Mouse (Mus musculus): ENCODE measurements around the gene Olfr619. TPM values are rescaled to one million over a fixed set of nuclear protein-coding genes. Genes with fewer than 3 reads are reported as not detected.

Gene Olfr619
- polyA plus RNA-seq (2014; fragmentation: Nextera tagmentation; extraction: Ambion mirVana): not detected in 2 replicates

DNA sequence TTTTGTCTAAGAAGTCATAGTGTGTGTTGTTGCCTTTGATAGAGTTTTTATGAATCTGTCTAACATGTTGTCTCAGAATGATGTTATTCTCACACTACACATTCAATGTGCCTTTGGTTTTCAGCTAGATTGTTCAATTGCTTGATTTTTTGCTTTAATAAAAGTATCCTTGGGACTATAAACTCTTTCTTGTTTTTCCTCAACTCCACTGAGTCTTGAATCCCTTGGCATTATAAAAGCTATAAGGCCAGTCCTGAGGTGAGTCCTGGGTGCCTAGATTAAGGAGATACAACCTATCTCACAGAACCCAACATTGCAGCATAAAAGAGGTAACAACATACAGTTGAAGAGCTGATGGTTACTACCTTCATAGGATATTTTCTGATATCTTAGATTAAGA, at the start of gene Olfr619:
Gene Olfr619 (plus strand): TSS at position 301 of the 400 bp plus-strand sequence.
- H3K9me3 ChIP-seq (replicated peaks; ENCODE audit: control insufficient read depth, low read length): no peaks in the 10 kb centered on the region
- no peak within 1 kb of the TSS for H3K9ac ChIP-seq (ENCODE audit: low read depth, low read length)
- H3K36me3 ChIP-seq (ENCODE audit: control insufficient read depth, insufficient read depth, low read length): no peaks in the 10 kb centered on the region
- H3K4me2 ChIP-seq: no peak within 1 kb of the TSS
- H3K4me3 ChIP-seq (ENCODE audit: low read depth, low read length): no peak within 1 kb of the TSS
- H3K27me3 ChIP-seq (ENCODE audit: control insufficient read depth, insufficient read depth, low read length): no peaks in the 10 kb centered on the region
- no peak for ATAC-seq (replicated peaks; ENCODE audit: insufficient number of reproducible peaks, low FRiP score, low TSS enrichment)
- H3K4me1 ChIP-seq (ENCODE audit: control insufficient read depth, insufficient read depth, low read length): no peaks in the 10 kb centered on the region
- no peak within 1 kb of the TSS for H3K27ac ChIP-seq (ENCODE audit: low read depth, low read length)

DNA sequence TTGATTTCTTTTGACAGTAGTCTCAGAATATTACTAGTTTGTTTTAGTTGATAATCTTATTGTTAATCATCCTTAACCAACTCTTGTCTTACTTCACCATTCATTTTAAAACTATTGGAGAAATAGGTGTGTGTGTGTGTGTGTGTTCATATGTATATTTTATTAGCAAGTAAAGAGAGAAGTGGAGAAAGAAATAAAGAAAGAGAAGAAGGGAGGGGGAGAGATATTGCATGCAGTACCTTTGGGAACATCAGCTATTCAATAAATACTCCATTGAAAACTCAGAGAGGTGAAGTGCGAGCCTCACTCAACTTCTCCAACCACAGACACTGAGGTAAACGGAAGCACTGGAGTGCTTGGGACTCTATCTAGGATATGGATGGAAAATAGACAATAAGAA, 44.6 kb upstream of the Olfr619 start, which contains the start of gene Olfr615:
Gene Olfr615 (plus strand): TSS at position 301 of the 400 bp plus-strand sequence.
- Histone ChIP-seq H3K36me3 (ENCODE audit: control insufficient read depth, insufficient read depth, low read length) (no peaks in the 10 kb centered on the region), H3K27me3 (ENCODE audit: control insufficient read depth, insufficient read depth, low read length) (no peaks in the 10 kb centered on the region), H3K9ac (ENCODE audit: low read depth, low read length) (no peak within 1 kb of the TSS), H3K9me3 (replicated peaks; ENCODE audit: control insufficient read depth, low read length) (no peaks in the 10 kb centered on the region), H3K4me3 (ENCODE audit: low read depth, low read length) (no peak within 1 kb of the TSS), H3K4me1 (ENCODE audit: control insufficient read depth, insufficient read depth, low read length) (no peaks in the 10 kb centered on the region), H3K27ac (ENCODE audit: low read depth, low read length) (no peak within 1 kb of the TSS), H3K4me2 (no peak within 1 kb of the TSS)
- no peak for ATAC-seq (replicated peaks; ENCODE audit: insufficient number of reproducible peaks, low FRiP score, low TSS enrichment)
- WGBS (ENCODE audit: insufficient replicate concordance): 69% methylated on average over 2 of the region's 2 CpGs

DNA sequence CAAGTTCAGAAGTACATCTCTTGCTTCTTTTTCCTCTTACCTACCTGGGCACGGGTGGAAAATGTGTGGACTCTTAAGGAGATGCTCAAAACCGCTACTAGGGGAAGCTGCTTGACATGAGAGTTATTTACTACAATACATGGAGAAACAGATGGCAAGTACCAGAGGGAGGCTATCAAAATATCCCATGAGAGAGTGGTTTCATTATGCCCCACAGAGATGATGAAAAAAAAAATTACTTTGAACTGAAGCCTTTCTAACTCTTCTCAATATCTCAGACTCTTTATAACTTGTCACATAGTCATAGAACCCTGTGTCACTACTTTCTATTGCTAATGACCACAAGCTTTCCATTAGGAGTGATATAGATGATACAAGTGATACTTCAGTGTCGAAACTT, 31.3 kb upstream of the Olfr619 start, which contains the start of gene Olfr616:
Gene Olfr616 (minus strand): TSS at position 101 of the 400 bp plus-strand sequence.
- H3K27me3 ChIP-seq (ENCODE audit: control insufficient read depth, insufficient read depth, low read length): no peaks in the 10 kb centered on the region
- H3K9me3 ChIP-seq (replicated peaks; ENCODE audit: control insufficient read depth, low read length): no peaks in the 10 kb centered on the region
- no peak within 1 kb of the TSS for H3K4me2 ChIP-seq
- H3K4me3 ChIP-seq (ENCODE audit: low read depth, low read length): no peak within 1 kb of the TSS
- no peak for ATAC-seq (replicated peaks; ENCODE audit: insufficient number of reproducible peaks, low FRiP score, low TSS enrichment)
- H3K4me1 ChIP-seq (ENCODE audit: control insufficient read depth, insufficient read depth, low read length): 0 out of 2 replicates have a peak, but pooled peaks cover 2% of the 10 kb centered on the region
- H3K9ac ChIP-seq (ENCODE audit: low read depth, low read length): no peak within 1 kb of the TSS
- no peak within 1 kb of the TSS for H3K27ac ChIP-seq (ENCODE audit: low read depth, low read length)
- 73% methylated on average over 3 of the region's 3 CpGs for WGBS (ENCODE audit: insufficient replicate concordance)
- H3K36me3 ChIP-seq (ENCODE audit: control insufficient read depth, insufficient read depth, low read length): no peaks in the 10 kb centered on the region

DNA sequence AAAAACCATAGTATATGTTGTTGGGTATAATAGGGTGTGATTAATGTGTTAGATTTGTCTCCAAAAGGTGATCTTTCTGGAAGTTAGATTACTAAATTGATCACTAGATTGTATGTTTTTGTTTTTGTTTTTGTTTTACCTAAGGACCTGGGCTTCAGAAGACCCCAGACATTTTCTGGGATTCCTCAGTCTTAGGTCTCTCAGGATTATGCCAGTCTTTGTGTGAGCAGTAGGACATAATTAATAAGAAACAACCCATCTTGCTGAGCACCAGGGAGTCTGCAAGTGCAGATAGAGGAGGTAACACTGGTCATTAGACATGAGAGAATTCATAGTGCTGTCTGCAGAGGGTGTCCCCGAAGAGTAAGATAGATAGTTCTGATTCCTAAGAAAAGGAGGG, 27.6 kb upstream of the Olfr619 start, which contains the start of gene Olfr617:
Gene Olfr617 (plus strand): TSS at position 301 of the 400 bp plus-strand sequence.
- no peaks in the 10 kb centered on the region for H3K9me3 ChIP-seq (replicated peaks; ENCODE audit: control insufficient read depth, low read length)
- no peaks in the 10 kb centered on the region for H3K27me3 ChIP-seq (ENCODE audit: control insufficient read depth, insufficient read depth, low read length)
- no peak within 1 kb of the TSS for H3K9ac ChIP-seq (ENCODE audit: low read depth, low read length)
- 68% methylated on average over 1 of the region's 1 CpGs for WGBS (ENCODE audit: insufficient replicate concordance)
- no peak for ATAC-seq (replicated peaks; ENCODE audit: insufficient number of reproducible peaks, low FRiP score, low TSS enrichment)
- H3K27ac ChIP-seq (ENCODE audit: low read depth, low read length): no peak within 1 kb of the TSS
- no peak within 1 kb of the TSS for H3K4me2 ChIP-seq
- 0 out of 2 replicates have a peak, but pooled peaks cover 2% of the 10 kb centered on the region for H3K4me1 ChIP-seq (ENCODE audit: control insufficient read depth, insufficient read depth, low read length)
- no peak within 1 kb of the TSS for H3K4me3 ChIP-seq (ENCODE audit: low read depth, low read length)
- no peaks in the 10 kb centered on the region for H3K36me3 ChIP-seq (ENCODE audit: control insufficient read depth, insufficient read depth, low read length)

DNA sequence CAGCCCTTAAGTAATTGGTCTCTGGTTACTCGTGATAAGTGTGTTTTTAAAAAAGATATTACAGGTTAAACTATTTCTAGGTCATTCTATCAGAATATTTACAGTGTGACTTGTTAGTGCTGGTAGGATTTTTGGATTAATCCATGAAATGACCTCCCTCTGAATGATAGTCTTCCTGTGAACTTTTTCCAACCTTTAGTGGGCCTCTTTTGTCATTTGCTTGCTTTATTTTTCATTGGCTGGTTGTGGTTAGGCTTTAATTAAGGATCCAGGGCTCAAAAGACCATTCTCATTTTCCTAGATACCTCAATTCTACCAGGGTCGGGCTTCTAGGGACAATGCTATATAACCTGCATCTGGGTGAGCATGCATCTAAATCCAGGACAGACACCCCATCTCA, 10.6 kb upstream of the Olfr619 start, which contains the start of gene Olfr618:
Gene Olfr618 (plus strand): TSS at position 301 of the 400 bp plus-strand sequence.
- 58% methylated on average over 2 of the region's 2 CpGs for WGBS (ENCODE audit: insufficient replicate concordance)
- H3K27ac ChIP-seq (ENCODE audit: low read depth, low read length): no peak within 1 kb of the TSS
- no peak for ATAC-seq (replicated peaks; ENCODE audit: insufficient number of reproducible peaks, low FRiP score, low TSS enrichment)
- H3K36me3 ChIP-seq (ENCODE audit: control insufficient read depth, insufficient read depth, low read length): no peaks in the 10 kb centered on the region
- no peak within 1 kb of the TSS for H3K4me3 ChIP-seq (ENCODE audit: low read depth, low read length)
- no peak within 1 kb of the TSS for H3K9ac ChIP-seq (ENCODE audit: low read depth, low read length)
- no peaks in the 10 kb centered on the region for H3K4me1 ChIP-seq (ENCODE audit: control insufficient read depth, insufficient read depth, low read length)
- H3K27me3 ChIP-seq (ENCODE audit: control insufficient read depth, insufficient read depth, low read length): no peaks in the 10 kb centered on the region
- no peaks in the 10 kb centered on the region for H3K9me3 ChIP-seq (replicated peaks; ENCODE audit: control insufficient read depth, low read length)
- H3K4me2 ChIP-seq: no peak within 1 kb of the TSS

DNA sequence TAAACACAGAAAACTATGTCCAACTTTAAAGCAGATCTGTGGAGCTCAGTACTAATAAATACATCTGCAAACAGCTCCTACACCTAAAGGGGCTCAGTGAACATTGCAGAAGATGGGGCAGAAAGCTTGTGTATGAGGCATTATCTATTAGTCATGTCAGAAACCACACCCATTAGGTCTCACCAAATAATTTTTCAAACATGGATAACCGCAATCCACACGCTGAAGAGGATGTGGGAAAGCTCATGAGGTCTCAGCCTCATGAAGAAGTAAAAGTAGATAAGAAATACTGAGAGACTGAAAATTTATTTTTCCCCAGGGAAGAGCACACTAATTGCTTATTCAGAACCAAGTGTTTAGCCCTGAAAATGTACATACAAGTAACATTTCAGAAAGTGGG, 7.0 kb downstream of the Olfr619 start:
- no peak overlapping the region for H3K4me2 ChIP-seq

DNA sequence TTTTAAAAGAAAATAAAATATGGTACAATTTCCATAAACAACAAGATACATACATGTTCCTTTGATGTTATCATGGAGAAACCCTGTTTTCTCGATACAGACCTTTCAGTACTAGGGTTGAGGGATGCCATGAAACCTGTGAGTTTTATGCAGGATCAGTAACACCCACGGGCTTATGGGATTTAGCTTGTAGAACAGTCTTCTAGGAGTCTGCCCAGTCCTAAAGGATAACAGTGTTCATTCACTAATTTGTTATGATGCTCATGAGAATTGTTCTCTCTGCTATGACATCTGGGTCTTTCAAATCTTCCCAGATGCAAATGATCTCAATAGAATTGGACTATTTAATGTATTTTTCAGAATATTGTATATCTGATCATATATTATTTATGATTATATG, 12.1 kb downstream of the Olfr619 start, which contains the start of gene Olfr620:
Gene Olfr620 (minus strand): TSS at position 101 of the 400 bp plus-strand sequence.
- H3K27me3 ChIP-seq (ENCODE audit: control insufficient read depth, insufficient read depth, low read length): no peaks in the 10 kb centered on the region
- no peak for ATAC-seq (replicated peaks; ENCODE audit: insufficient number of reproducible peaks, low FRiP score, low TSS enrichment)
- WGBS (ENCODE audit: insufficient replicate concordance): 66% methylated on average over 2 of the region's 2 CpGs
- H3K9me3 ChIP-seq (replicated peaks; ENCODE audit: control insufficient read depth, low read length): no peaks in the 10 kb centered on the region
- H3K27ac ChIP-seq (ENCODE audit: low read depth, low read length): no peak within 1 kb of the TSS
- no peak within 1 kb of the TSS for H3K4me3 ChIP-seq (ENCODE audit: low read depth, low read length)
- no peaks in the 10 kb centered on the region for H3K36me3 ChIP-seq (ENCODE audit: control insufficient read depth, insufficient read depth, low read length)
- H3K4me2 ChIP-seq: no peak within 1 kb of the TSS
- no peak within 1 kb of the TSS for H3K9ac ChIP-seq (ENCODE audit: low read depth, low read length)
- H3K4me1 ChIP-seq (ENCODE audit: control insufficient read depth, insufficient read depth, low read length): no peaks in the 10 kb centered on the region

More for the DNA sequence above, 7.0 kb downstream of the Olfr619 start:
- no peaks in the 10 kb centered on the region for H3K4me1 ChIP-seq (ENCODE audit: control insufficient read depth, insufficient read depth, low read length)
- 69% methylated on average over 2 of the region's 2 CpGs for WGBS (ENCODE audit: insufficient replicate concordance)
- no peaks in the 10 kb centered on the region for H3K9me3 ChIP-seq (replicated peaks; ENCODE audit: control insufficient read depth, low read length)
- no peak for ATAC-seq (replicated peaks; ENCODE audit: insufficient number of reproducible peaks, low FRiP score, low TSS enrichment)
- no peak overlapping the region for H3K9ac ChIP-seq (ENCODE audit: low read depth, low read length)
- no peaks in the 10 kb centered on the region for H3K36me3 ChIP-seq (ENCODE audit: control insufficient read depth, insufficient read depth, low read length)
- no peaks in the 10 kb centered on the region for H3K27me3 ChIP-seq (ENCODE audit: control insufficient read depth, insufficient read depth, low read length)
- no peak overlapping the region for H3K4me3 ChIP-seq (ENCODE audit: low read depth, low read length)
- H3K27ac ChIP-seq (ENCODE audit: low read depth, low read length): no peak overlapping the region

DNA sequence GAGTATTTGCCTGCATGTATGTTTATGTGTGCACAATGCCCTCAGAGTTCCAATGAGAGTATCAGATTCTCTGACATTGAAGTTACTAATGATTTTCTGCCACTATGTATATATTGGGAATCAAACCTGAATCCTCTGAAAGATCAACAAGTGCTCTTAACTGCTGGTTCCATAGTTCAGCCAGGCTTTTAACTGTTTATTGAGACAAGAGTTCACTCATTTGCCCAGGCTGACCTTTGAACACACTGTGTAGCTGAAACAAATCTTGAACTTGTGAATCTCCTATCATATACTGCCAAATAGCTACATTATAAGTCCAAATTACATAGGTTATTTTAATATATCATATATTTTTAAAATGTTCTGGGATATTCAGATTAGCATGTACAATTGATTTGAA, 36.4 kb downstream of the Olfr619 start:
- Histone ChIP-seq H3K9me3 (replicated peaks; ENCODE audit: control insufficient read depth, low read length) (no peaks in the 10 kb centered on the region), H3K4me1 (ENCODE audit: control insufficient read depth, insufficient read depth, low read length) (no peaks in the 10 kb centered on the region), H3K27me3 (ENCODE audit: control insufficient read depth, insufficient read depth, low read length) (no peaks in the 10 kb centered on the region), H3K36me3 (ENCODE audit: control insufficient read depth, insufficient read depth, low read length) (no peaks in the 10 kb centered on the region), H3K9ac (ENCODE audit: low read depth, low read length) (no peak overlapping the region), H3K27ac (ENCODE audit: low read depth, low read length) (no peak overlapping the region), H3K4me3 (ENCODE audit: low read depth, low read length) (no peak overlapping the region), H3K4me2 (no peak overlapping the region)
- ATAC-seq (replicated peaks; ENCODE audit: insufficient number of reproducible peaks, low FRiP score, low TSS enrichment): no peak

DNA sequence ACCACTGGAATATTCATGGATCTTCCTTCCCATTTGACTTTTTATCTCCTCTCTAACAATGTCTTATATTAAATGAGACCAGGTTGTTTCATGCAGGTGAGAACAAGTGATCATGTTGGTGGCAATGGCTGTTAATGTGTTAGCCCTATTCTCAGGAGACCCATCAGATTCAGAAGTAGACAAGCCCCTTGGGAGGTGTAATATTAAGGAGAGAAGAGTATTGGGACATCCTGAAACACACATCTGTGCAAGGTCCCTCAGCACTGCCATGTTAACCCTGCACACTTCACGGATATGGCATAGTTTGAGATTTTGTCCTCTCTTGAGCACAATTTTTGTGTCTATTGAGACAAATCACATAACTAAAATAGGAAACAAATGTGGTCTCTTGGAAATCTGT, 42.2 kb downstream of the Olfr619 start, which contains the start of gene Olfr622:
Gene Olfr622 (minus strand): TSS at position 101 of the 400 bp plus-strand sequence.
- ATAC-seq (replicated peaks; ENCODE audit: insufficient number of reproducible peaks, low FRiP score, low TSS enrichment): no peak
- WGBS (ENCODE audit: insufficient replicate concordance): 78% methylated on average over 1 of the region's 1 CpGs
- Histone ChIP-seq H3K9ac (ENCODE audit: low read depth, low read length) (no peak within 1 kb of the TSS), H3K27ac (ENCODE audit: low read depth, low read length) (no peak within 1 kb of the TSS), H3K36me3 (ENCODE audit: control insufficient read depth, insufficient read depth, low read length) (no peaks in the 10 kb centered on the region), H3K9me3 (replicated peaks; ENCODE audit: control insufficient read depth, low read length) (no peaks in the 10 kb centered on the region), H3K4me2 (no peak within 1 kb of the TSS), H3K4me1 (ENCODE audit: control insufficient read depth, insufficient read depth, low read length) (no peaks in the 10 kb centered on the region), H3K27me3 (ENCODE audit: control insufficient read depth, insufficient read depth, low read length) (no peaks in the 10 kb centered on the region), H3K4me3 (ENCODE audit: low read depth, low read length) (no peak within 1 kb of the TSS)

All from heart, embryonic 11.5 days (tissue).